Mouse (Mus musculus) testis, adult 2 months (tissue): ENCODE measurements at regions not wholly inside any gene's neighbourhood (a gene's known extent, or its start where the extent isn't known, plus 50 kb on each side); places are given as distances from the start of the nearest gene placed in this dataset.

Experiments
- CTCF ChIP-seq: fragments of 200-500 bp; IDR thresholded peaks from 2 replicates; pipeline ENCODE4 v1.5.1; 2012; ENCODE audit warnings: low read depth, mild to moderate bottlenecking, inconsistent platforms, low read length, moderate library complexity; ENCODE audit not compliant: control insufficient read depth, insufficient read depth, insufficient replicate concordance
- POLR2A ChIP-seq: fragments of 200-500 bp; IDR thresholded peaks from 2 replicates; pipeline ENCODE4 v1.6.1; 2012; ENCODE audit warnings: low read depth, mild to moderate bottlenecking, inconsistent platforms, low read length, moderate library complexity; ENCODE audit not compliant: control insufficient read depth

DNA sequence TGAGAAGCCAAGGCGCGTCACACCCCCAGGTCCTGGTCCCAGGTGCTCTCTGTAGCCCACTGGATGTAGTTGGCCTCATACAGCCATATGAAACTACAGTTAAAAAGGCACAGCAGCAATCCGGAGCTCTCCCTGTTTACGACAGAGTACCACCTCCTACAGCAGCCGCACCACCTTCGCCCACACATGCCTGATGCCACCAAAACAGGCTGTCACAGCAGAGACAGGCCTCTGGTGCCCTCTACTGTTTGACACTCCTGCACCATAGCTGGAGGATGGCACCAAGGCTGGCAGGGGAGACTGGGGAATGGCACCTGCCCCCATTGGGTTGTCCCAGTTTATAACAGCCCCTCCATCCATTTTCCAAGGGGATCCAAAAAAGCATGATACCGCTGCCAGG, 84.1 kb downstream of the Rplp1 start:
- peak; percentile 59; the same call in 1 of the 2 replicates for TF ChIP-seq CTCF
- TF ChIP-seq POLR2A = no peak
